Mouse (Mus musculus) cerebellum, postnatal 25 days (tissue): ENCODE measurements at regions not wholly inside any gene's neighbourhood (a gene's known extent, or its start where the extent isn't known, plus 50 kb on each side); places are given as distances from the start of the nearest gene placed in this dataset.
A peak's percentile ranks its signal among the peaks of the same experiment; 100 is the strongest.

Experiments used
- DNase-seq, 2 experiments: peaks; one replicate each; pipeline ENCODE4 v3.0.0; 2021; ENCODE audit warnings: mixed read lengths in 2 of 2

DNA sequence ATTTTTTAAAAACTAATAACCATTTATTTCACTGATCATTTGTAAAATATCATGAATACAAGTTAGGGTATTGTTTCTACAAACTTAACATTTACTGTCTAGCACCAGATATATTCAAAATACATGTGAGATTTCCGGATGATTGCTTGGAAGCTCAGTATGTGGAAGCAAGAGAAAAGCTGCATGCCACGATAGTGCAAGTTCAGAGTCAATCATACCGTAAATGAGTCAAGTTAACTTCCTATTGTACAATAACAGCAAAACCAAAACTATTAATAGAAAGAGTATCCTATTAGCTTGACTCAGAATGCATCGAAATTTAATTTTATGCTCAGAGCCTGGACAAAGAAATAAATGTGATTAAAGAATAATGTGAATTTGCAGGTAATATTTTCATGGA, 1284.6 kb upstream of the Cited2 start:
- no peak for DNase-seq

GRCm38 (mm10) chr10:16440932-16441640, 1281.9 kb upstream of the Cited2 start:
- peak; percentile 6 to 9 for DNase-seq

DNA sequence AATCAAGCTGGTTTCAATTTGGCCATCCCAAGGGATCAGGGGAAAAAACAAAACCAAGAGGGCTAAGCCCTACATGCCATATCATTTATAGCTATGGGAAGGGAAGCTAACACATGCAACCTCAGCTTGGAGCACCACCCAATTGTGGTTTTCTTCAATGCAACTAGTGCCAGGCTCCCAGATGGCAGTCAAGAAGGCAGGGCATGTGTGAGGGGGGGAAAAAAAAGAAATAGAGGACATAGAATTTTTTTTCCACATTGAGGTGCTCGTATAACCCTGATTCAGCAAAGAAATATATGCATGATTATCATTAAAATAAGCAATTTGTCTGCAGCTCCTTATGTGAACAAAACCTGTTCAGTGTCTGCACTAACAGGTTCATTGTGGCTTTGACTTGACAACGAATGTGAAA, 1281.4 kb upstream of the Cited2 start:
- DNase-seq, result peak; percentile 19 to 44

DNA sequence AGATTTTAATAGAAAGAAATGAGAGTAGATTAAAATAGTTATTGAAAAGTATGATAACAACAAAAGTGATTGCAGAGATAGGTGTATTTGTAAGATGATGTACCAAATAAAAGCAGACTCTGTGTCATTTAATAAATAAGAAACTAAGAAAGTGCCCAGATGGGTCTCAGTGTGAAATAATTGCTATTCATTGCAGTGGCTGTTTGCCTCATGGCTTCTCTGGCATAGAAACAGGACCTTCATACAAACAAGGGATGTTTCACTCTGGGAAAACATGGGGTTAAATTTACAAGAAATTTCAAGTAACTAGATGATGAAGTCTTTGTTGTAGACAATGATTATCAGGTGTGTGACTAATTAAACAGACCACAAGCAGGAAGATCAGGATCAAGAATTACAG, 1279.1 kb upstream of the Cited2 start:
- no peak for DNase-seq

DNA sequence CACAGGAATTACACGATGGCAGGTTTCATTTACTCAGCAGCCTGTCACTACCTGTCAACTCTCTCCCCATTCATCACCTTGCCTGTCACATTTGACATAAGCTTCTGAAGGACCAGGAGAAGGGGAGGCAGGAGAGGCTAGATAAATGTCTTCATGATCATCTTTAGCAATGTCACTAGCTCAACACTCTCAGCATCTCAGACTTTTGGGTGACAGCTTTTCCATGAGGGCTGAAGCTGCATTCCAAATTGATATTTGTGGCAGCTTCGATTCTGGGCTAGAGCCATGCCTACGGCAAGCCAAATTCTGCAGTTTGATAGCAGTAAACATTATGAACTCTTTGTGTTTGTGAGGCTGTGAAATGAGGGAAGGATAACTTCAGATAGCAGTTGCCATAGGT, 1255.1 kb upstream of the Cited2 start:
- DNase-seq, result peak; percentile 4 to 7

GRCm38 (mm10) chr10:16469711-16470110, 1253.3 kb upstream of the Cited2 start:
- DNase-seq, result no peak

DNA sequence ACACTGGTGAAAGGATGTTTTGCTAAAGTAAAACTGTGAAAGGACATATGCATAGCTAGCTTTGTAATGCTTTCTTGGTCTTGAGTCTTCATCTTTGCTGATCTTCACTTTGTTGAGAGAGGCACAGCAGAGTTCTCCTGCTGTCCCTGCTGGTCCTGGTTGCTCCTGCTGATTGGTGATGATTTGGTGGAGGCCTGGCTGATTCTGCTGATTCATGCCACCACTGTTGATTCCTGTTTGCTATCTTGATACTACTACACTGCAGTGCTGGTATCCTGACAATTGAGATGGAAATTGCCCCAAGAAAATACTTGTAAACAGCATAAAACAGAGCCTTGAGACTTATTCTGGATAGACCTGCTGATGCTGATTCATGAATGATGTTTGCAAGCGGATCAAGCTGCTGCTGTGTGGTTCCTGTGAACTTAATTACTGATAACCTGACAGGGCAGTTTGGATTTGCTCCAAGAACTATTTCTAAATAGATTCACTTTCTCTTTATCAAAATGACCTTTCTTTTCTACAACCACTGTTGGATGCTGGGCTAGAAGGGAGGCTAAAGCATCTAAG, 1249.0 kb upstream of the Cited2 start:
- no peak for DNase-seq

GRCm38 (mm10) chr10:16498580-16498979, 1224.4 kb upstream of the Cited2 start:
- no peak for DNase-seq

DNA sequence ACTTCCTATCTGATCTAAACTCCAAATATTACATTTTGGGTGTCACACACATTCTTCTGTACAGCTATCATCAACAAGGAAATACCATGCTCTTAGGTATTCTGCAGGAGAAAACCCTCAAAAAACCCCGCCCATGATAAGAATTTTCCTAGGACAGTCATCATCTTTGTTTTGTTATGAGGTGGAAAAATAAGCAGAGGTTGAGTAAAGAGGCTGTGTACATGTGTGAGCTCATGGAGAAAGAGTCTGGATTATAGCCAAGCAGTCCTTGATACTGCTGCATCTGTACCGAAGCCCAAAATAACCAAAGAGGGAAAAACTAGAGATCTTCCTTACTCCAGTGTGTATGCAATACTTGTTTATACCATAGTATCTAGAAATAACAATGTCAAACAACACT, 1215.3 kb upstream of the Cited2 start:
- no peak for DNase-seq

DNA sequence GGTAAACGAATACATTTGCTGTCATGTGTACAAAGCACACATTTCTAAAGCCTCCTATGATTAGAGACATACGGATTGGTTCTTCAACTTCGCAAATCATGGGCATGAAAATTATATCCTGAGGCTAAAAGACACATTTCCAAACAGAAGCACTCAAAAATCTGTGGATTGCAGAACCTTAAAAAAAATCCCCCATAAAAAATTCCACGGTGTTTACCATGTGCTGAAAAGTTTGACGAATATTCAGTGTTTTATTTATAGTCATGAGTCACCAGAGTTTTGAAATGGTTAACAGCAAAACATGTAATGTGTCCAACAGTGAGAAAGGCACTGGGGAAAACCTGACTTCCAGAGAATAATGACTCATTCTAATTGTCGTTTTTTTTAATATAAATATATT, 1214.9 kb upstream of the Cited2 start:
- DNase-seq, result no peak

DNA sequence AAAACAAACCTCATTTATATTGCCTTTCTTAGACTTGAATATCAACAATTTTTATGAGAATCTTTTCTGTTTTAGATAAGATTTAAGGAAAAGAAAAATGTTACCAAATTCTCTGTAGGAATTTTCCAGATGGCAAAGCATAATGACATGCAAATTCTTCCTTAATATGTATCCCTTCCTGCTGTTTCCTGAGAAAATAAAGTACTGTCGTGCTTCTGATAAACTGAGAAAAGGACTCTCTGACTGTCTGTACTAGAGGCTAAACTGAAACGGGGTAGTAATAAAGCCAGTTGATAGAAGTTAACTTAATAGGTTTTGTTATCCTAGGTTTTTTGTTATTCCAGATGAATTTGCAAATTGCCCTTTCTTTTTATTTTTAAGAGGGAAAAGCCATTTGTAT, 1208.4 kb upstream of the Cited2 start:
- no peak for DNase-seq

GRCm38 (mm10) chr10:16521895-16522294, 1201.1 kb upstream of the Cited2 start:
- no peak for DNase-seq

DNA sequence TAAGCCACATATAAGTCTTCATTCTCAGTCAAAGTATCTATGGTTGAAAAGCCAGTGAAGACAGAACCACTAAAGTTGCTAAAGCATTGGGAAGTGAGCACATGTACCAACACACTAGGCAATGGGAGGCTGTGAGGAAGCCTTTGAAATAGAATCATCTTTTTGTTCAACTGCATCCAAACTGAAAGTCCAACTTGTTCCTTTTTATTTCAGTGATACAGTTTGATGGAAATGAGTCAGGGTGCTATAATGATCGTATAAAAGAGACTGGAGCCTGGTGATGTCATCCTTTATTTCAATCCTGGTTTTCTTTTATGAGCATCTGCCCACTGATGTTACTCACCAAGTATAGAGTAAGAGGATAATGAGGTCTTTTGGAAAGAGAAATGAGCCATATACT, 1198.9 kb upstream of the Cited2 start:
- no peak for DNase-seq

- no peak for DNase-seq
Observed at GRCm38 (mm10) chr10:16527693-16528092, 1195.3 kb upstream of the Cited2 start.

GRCm38 (mm10) chr10:16537660-16538059, 1185.4 kb upstream of the Cited2 start:
- DNase-seq, result no peak

DNA sequence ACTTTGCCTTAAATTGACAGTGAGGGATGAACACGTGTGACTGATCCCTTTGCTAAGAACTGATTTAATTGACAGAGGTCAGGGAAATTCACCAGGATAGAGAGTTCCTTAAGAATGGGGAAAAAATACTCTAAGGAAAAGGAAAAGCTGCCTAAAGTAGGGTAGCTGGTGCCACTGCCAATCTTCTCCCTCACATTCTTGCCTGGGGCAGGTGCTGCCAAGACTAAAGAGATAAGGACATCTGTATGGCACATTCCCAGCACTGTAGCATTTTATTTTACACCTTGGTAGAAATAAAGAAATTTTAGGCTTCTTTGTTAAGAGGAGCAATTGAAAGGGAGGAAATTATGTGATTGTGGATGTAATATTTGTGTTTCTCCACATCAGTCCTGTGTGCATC, 1184.6 kb upstream of the Cited2 start:
- no peak for DNase-seq

DNA sequence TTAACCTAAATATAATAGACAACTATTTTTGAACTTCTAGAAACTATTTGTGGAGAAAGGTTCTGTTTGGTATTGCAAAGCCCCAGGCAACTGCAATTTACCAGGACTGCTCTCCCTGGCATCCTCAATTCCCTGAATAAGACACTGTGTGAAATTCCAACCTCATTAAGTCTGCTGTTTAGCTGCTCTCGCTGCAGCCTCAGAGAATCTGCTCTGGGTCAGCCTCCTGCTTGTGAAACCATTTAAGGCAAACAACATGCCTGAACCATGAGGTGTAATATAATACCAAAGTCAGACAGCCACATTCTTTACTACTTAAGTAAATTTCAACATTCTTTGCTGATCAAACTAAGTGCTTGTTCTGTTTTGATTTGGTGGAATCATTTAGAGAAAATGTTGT, 1177.6 kb upstream of the Cited2 start:
- DNase-seq, result no peak

DNA sequence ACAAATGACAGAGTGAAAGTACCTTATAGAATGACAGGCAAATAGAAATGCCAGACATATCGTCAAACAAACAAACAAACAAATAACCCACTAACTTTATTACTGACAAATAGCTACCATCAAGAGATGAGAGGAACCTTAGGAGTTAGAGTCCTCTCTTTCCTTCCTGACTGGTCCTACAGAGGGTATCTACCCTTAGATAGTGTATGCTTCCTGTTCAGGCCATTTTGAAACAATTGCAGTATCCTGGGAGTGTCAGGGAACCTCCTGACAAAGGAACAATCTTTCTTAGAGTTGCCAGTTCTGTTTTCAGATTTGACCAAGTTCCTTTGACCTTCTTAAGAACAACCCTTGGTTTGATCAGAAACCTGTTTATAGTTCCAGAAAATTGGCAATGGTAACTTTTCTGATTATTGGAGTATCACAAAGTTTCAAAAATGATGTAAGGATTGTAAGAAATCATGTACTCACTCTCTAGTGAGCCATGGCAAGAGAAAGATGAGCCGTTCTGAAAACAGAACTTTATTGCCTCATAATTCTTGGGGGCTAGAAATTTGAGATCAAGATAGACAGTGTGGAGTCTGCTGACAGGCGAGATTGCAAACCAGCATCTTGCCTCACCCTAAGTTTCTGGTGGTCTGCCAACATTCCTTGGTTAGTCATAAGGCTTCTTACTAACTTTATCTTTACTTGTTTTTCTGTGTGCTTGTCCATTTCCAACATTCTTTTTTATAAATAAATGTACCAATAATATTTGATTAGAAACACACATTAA, 1170.0 kb upstream of the Cited2 start:
- peak in 1 of 2 experiments; percentile 17 for DNase-seq

DNA sequence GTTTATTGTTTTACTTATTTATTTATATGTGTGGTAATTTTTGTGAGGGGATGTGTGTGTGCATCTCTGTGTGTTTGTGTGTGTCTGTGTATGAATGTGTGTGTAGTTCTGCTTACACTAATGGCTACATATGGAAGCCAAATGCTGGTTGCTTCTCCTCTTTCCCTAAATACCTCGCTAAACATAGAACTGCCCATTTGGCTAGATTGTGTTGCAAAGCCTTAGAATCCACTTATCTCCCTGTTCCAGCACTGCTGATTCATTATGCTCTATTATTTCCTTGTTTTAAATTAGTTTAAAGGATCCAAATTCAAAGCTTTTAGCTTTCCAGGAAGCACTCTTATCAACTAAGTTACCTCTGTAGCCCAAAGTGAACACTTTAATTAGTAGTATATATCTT, 1148.5 kb upstream of the Cited2 start:
- no peak for DNase-seq

DNA sequence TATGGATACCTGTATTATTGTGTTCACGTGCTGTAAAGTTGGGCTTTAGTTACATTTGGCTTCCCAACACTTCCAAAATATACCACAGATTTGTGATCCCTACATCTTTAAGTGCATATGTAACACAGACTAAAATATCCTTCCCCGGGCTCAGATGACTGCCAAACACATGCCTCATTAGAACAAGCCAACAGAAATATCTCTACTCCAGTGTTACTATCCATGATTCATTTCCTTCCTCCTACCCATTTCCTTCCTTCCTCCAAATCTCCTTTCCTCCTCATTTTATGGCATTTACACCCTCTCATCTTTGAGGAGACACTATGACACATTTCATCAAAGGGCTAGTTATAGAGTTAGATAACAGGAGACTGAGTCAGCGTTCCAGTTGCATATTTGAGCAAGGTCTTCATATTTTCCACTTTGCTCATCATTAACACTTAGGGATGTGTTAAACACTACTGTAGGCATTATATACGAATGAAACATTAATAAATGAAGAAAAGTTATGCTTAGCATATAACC, 1144.4 kb upstream of the Cited2 start:
- DNase-seq, result no peak

DNA sequence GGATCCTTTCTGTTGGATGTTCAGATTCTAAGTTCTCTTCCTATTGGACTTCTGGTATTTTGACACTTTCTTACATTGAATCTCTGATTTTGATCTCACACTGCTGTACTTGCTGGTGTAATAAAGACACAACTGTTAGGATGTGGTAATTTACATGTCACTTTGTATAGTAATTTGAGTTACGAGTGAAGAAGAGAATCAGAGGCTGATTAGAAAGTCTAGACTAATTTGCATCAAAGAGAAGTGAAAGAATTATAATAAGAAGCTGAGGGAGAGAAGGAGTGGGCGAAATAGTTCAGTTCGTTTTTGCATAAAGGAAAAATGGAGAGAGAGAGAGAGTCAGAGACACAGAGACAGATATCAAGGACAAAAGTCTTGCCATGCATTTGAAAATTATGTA, 1142.8 kb upstream of the Cited2 start:
- DNase-seq, result no peak

GRCm38 (mm10) chr10:16588833-16589232, 1134.2 kb upstream of the Cited2 start:
- DNase-seq, result no peak

DNA sequence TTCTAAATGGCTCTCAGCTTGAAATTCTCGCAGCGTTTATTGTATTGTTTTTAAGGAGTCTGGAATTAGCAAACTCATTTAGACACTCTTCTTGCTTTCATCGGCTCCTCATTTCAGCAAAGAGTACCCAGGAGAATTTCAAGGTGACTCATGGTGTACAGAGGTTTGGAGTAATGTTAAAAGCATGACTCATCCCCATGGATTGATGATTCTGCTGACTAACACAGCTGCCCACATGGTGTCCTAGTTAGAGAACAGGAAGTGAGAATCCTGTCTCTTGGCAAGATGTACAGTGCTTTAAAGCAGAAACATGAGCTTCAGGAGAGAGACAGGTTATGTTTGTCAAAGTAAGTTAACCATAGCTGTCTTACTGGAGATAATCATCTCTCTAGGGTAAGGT, 1133.6 kb upstream of the Cited2 start:
- DNase-seq, result no peak

DNA sequence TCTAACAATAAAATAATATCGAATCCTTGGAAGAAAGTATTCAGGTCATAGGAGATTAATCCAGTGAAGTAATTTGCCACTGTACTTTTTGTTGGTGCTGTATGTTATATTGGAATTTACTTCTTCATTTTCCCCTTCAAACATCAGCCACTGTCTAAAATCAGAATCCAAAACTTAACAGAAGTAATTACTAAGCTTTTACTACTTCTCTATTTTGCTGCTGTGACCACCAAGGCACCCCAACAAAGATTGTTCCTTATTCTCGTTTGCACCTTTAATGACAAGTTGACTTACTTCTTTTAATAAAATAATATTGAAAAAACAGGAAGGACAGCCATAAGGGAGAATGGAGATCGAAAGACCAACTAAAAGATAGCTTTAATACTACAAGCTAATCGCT, 1130.1 kb upstream of the Cited2 start:
- DNase-seq, result no peak
